Mouse (Mus musculus): ENCODE measurements around the gene Rnase9. TPM values are rescaled to one million over a fixed set of nuclear protein-coding genes. Genes with fewer than 3 reads are reported as not detected.
"Not testable (repeated sequence)": the region's sequence is repeated elsewhere in the genome, so short reads cannot be mapped to it uniquely, and the experiment has no call there.

The Rnase9 gene
- polyA plus RNA-seq, 1 experiment from 2014 or later, result not detected

GRCm38 (mm10) chr14:51047846-51048245 lies 6.2 kb upstream of the Rnase9 start:
- no peak overlapping the region for H3K27ac ChIP-seq
- H3K9ac ChIP-seq, result no peak overlapping the region
- 37% methylated on average over 5 of the region's 5 CpGs for WGBS
- no peaks in the 10 kb centered on the region for H3K4me1 ChIP-seq
- H3K36me3 ChIP-seq, result no peaks in the 10 kb centered on the region
- H3K4me3 ChIP-seq, result no peak overlapping the region
- H3K27me3 ChIP-seq, result no peaks in the 10 kb centered on the region
- H3K4me2 ChIP-seq, result no peak overlapping the region
- H3K9me3 ChIP-seq, result no peaks in the 10 kb centered on the region
- no peak for ATAC-seq (ENCODE audit: insufficient number of reproducible peaks, insufficient read depth, low FRiP score, low TSS enrichment, low read depth)

GRCm38 (mm10) chr14:51036214-51036613 lies 5.5 kb downstream of the Rnase9 start:
- no peaks in the 10 kb centered on the region for H3K9me3 ChIP-seq
- no peaks in the 10 kb centered on the region for H3K27me3 ChIP-seq
- WGBS, result 83% methylated on average over 4 of the region's 4 CpGs
- ATAC-seq (ENCODE audit: insufficient number of reproducible peaks, insufficient read depth, low FRiP score, low TSS enrichment, low read depth), result no peak
- H3K4me2 ChIP-seq, result no peak overlapping the region
- H3K4me3 ChIP-seq, result no peak overlapping the region
- H3K4me1 ChIP-seq, result no peaks in the 10 kb centered on the region
- H3K36me3 ChIP-seq, result no peaks in the 10 kb centered on the region
- H3K9ac ChIP-seq, result no peak overlapping the region
- no peak overlapping the region for H3K27ac ChIP-seq

- Histone ChIP-seq H3K27me3 (no peaks in the 10 kb centered on the region), H3K9me3 (no peaks in the 10 kb centered on the region), H3K4me1 (no peaks in the 10 kb centered on the region), H3K36me3 (no peaks in the 10 kb centered on the region), H3K4me3 (no peak overlapping the region), H3K4me2 (no peak overlapping the region), H3K9ac (no peak overlapping the region), H3K27ac (no peak overlapping the region)
- ATAC-seq (ENCODE audit: insufficient number of reproducible peaks, insufficient read depth, low FRiP score, low TSS enrichment, low read depth), result no peak
- WGBS, result 30% methylated on average over 1 of the region's 1 CpGs
These were observed 6.5 kb downstream of the Rnase9 start for GRCm38 (mm10) chr14:51035206-51035605.

GRCm38 (mm10) chr14:51027387-51028155 lies 14.1 kb downstream of the Rnase9 start:
- H3K36me3 ChIP-seq, result no peaks in the 10 kb centered on the region
- H3K9me3 ChIP-seq, result no peaks in the 10 kb centered on the region
- 49% methylated on average over 3 of the region's 3 CpGs for WGBS
- no peak overlapping the region for H3K9ac ChIP-seq
- no peak overlapping the region for H3K4me2 ChIP-seq
- no peak overlapping the region for H3K27ac ChIP-seq
- ATAC-seq (ENCODE audit: insufficient number of reproducible peaks, insufficient read depth, low FRiP score, low TSS enrichment, low read depth), result no peak
- H3K4me1 ChIP-seq, result no peaks in the 10 kb centered on the region
- H3K27me3 ChIP-seq, result no peaks in the 10 kb centered on the region
- H3K4me3 ChIP-seq, result no peak overlapping the region

- Histone ChIP-seq H3K36me3 (no peaks in the 10 kb centered on the region), H3K4me1 (no peaks in the 10 kb centered on the region), H3K27ac (no peak overlapping the region), H3K27me3 (no peaks in the 10 kb centered on the region), H3K4me3 (no peak overlapping the region), H3K9me3 (no peaks in the 10 kb centered on the region), H3K4me2 (no peak overlapping the region), H3K9ac (no peak overlapping the region)
- 35% methylated on average over 5 of the region's 5 CpGs for WGBS
- no peak for ATAC-seq (ENCODE audit: insufficient number of reproducible peaks, insufficient read depth, low FRiP score, low TSS enrichment, low read depth)
These were observed 15.1 kb downstream of the Rnase9 start for GRCm38 (mm10) chr14:51026391-51027133.

GRCm38 (mm10) chr14:51024820-51025219 lies 16.8 kb downstream of the Rnase9 start:
- Histone ChIP-seq H3K27ac (no peak overlapping the region), H3K9ac (no peak overlapping the region), H3K4me2 (no peak overlapping the region), H3K36me3 (no peaks in the 10 kb centered on the region), H3K27me3 (no peaks in the 10 kb centered on the region), H3K4me1 (no peaks in the 10 kb centered on the region), H3K4me3 (no peak overlapping the region), H3K9me3 (no peaks in the 10 kb centered on the region; the same call in 1 of the 2 replicates)
- no peak for ATAC-seq (ENCODE audit: insufficient number of reproducible peaks, insufficient read depth, low FRiP score, low TSS enrichment, low read depth)
- WGBS, result 84% methylated on average over 1 of the region's 1 CpGs

- no peaks in the 10 kb centered on the region for H3K4me1 ChIP-seq
These were observed 18.2 kb downstream of the Rnase9 start for GRCm38 (mm10) chr14:51023457-51023856.

GRCm38 (mm10) chr14:51017256-51017655 lies 24.4 kb downstream of the Rnase9 start:
- H3K4me1 ChIP-seq, result 0 out of 2 replicates have a peak, but pooled peaks cover 4% of the 10 kb centered on the region
- H3K27me3 ChIP-seq, result no peaks in the 10 kb centered on the region
- no peaks in the 10 kb centered on the region; the same call in 1 of the 2 replicates for H3K9me3 ChIP-seq
- H3K4me3 ChIP-seq, result no peak overlapping the region
- no peak overlapping the region for H3K9ac ChIP-seq
- no peak overlapping the region for H3K4me2 ChIP-seq
- ATAC-seq (ENCODE audit: insufficient number of reproducible peaks, insufficient read depth, low FRiP score, low TSS enrichment, low read depth), result no peak
- no peaks in the 10 kb centered on the region for H3K36me3 ChIP-seq
- WGBS, result 44% methylated on average over 3 of the region's 3 CpGs
- no peak overlapping the region for H3K27ac ChIP-seq

More at GRCm38 (mm10) chr14:51023457-51023856, 18.2 kb downstream of the Rnase9 start:
- WGBS, result 85% methylated on average over 4 of the region's 4 CpGs
- H3K4me2 ChIP-seq, result no peak overlapping the region
- H3K9ac ChIP-seq, result no peak overlapping the region
- no peak overlapping the region for H3K4me3 ChIP-seq
- H3K9me3 ChIP-seq, result no peaks in the 10 kb centered on the region; the same call in 1 of the 2 replicates
- no peaks in the 10 kb centered on the region for H3K27me3 ChIP-seq
- H3K27ac ChIP-seq, result no peak overlapping the region
- no peak for ATAC-seq (ENCODE audit: insufficient number of reproducible peaks, insufficient read depth, low FRiP score, low TSS enrichment, low read depth)
- no peaks in the 10 kb centered on the region for H3K36me3 ChIP-seq

- Histone ChIP-seq H3K36me3 (no peaks in the 10 kb centered on the region), H3K27ac (no peak overlapping the region), H3K4me2 (no peak overlapping the region), H3K4me3 (no peak overlapping the region), H3K4me1 (0 out of 2 replicates have a peak, but pooled peaks cover 4% of the 10 kb centered on the region), H3K9me3 (no peaks in the 10 kb centered on the region; the same call in 1 of the 2 replicates), H3K27me3 (no peaks in the 10 kb centered on the region), H3K9ac (no peak overlapping the region)
- no peak for ATAC-seq (ENCODE audit: insufficient number of reproducible peaks, insufficient read depth, low FRiP score, low TSS enrichment, low read depth)
These were observed 25.9 kb downstream of the Rnase9 start for GRCm38 (mm10) chr14:51015780-51016179.

GRCm38 (mm10) chr14:51014724-51015123 lies 26.9 kb downstream of the Rnase9 start:
- H3K9me3 ChIP-seq; H3K36me3 ChIP-seq; H3K27ac ChIP-seq; H3K4me2 ChIP-seq; ATAC-seq (ENCODE audit: insufficient number of reproducible peaks, insufficient read depth, low FRiP score, low TSS enrichment, low read depth); H3K4me1 ChIP-seq; H3K27me3 ChIP-seq; H3K4me3 ChIP-seq; H3K9ac ChIP-seq: not testable (repeated sequence)
- WGBS, result 92% methylated on average over 3 of the region's 3 CpGs

- no peak overlapping the region for H3K9ac ChIP-seq
- peaks cover 17% of the 10 kb centered on the region; the same call in 1 of the 2 replicates for H3K4me1 ChIP-seq
- H3K27me3 ChIP-seq, result no peaks in the 10 kb centered on the region
- no peak overlapping the region for H3K4me2 ChIP-seq
- H3K9me3 ChIP-seq, result no peaks in the 10 kb centered on the region
- H3K27ac ChIP-seq, result peak overlapping the region; percentile 84; the same call in 1 of the 2 replicates
- 87% methylated on average over 6 of the region's 6 CpGs for WGBS
- H3K4me3 ChIP-seq, result no peak overlapping the region
- H3K36me3 ChIP-seq, result no peaks in the 10 kb centered on the region
- ATAC-seq (ENCODE audit: insufficient number of reproducible peaks, insufficient read depth, low FRiP score, low TSS enrichment, low read depth), result no peak
These were observed 32.1 kb downstream of the Rnase9 start for GRCm38 (mm10) chr14:51009572-51009971.

- Histone ChIP-seq H3K27ac (peak overlapping the region; percentile 84), H3K9ac (no peak overlapping the region), H3K9me3 (no peaks in the 10 kb centered on the region), H3K4me2 (no peak overlapping the region), H3K27me3 (no peaks in the 10 kb centered on the region), H3K4me3 (no peak overlapping the region), H3K36me3 (no peaks in the 10 kb centered on the region), H3K4me1 (peaks cover 17% of the 10 kb centered on the region; the same call in 1 of the 2 replicates)
- WGBS, result 63% methylated on average over 4 of the region's 4 CpGs
- no peak for ATAC-seq (ENCODE audit: insufficient number of reproducible peaks, insufficient read depth, low FRiP score, low TSS enrichment, low read depth)
These were observed 32.9 kb downstream of the Rnase9 start for GRCm38 (mm10) chr14:51008781-51009180.

All from embryonic facial prominence, embryonic 13.5 days (tissue).